Mouse (Mus musculus) heart, adult 2 months (tissue): ENCODE data around the gene Plcg1.

ENCODE experiments used
- CTCF ChIP-seq: fragments of 200-600 bp; IDR thresholded peaks from 2 replicates; pipeline ENCODE4 v1.8.1; 2022; ENCODE audit warnings: antibody characterized with exemption, mild to moderate bottlenecking, moderate library complexity
- POLR2A ChIP-seq: fragments of 200-500 bp; IDR thresholded peaks from 2 replicates; pipeline ENCODE4 v1.6.1; 2011; ENCODE audit warnings: mild to moderate bottlenecking, low read depth, low read length, control low read depth; ENCODE audit not compliant: insufficient read depth

DNA sequence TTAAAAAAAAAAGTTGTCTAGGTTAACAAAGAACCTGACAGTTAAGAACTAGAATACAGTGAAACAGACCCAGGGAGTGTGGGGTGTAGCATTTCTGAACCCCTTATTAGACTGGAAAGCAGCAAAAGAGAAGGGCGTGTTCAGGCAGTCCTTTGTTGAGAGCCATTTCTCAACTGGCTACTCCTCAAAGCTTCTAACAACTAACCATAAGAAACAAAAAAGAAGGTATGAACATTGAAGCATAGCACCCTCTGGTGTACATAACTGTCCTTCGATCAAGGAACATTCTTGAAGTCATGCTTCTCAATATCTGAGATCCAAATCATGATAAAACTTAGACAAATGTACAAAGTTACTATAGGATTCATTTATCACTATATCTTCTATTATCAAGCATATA lies 62.0 kb downstream of the Plcg1 start:
- TF ChIP-seq POLR2A (no peak), CTCF (peak; percentile 74)
